Mouse (Mus musculus): ENCODE results near the gene Tnk1.

- TF ChIP-seq CTCF (IDR thresholded peaks at IDR 0.05 in 2 of 3, conservative IDR thresholded peaks at IDR 0.05 in 1 of 3; ENCODE audit: control insufficient read depth in 1 of 3, insufficient read depth in 1 of 3, low read depth in 2 of 3, low read length in 3 of 3, poor library complexity in 1 of 3, severe bottlenecking in 1 of 3) (no peak), GATA1 (IDR thresholded peaks at IDR 0.05; ENCODE audit: low read depth, low read length) (no peak), POLR2A (IDR thresholded peaks at IDR 0.05; ENCODE audit: control insufficient read depth in 1 of 2, insufficient read depth in 1 of 2, low read depth in 1 of 2, low read length in 2 of 2, poor library complexity in 1 of 2) (no peak), CHD2 (IDR thresholded peaks at IDR 0.05; ENCODE audit: low read length) (no peak), SIN3A (IDR thresholded peaks at IDR 0.05; ENCODE audit: low read length) (no peak), ZC3H11A (IDR thresholded peaks at IDR 0.05; ENCODE audit: low read depth, low read length) (no peak), MYC (IDR thresholded peaks at IDR 0.05; ENCODE audit: low read depth, low read length) (no peak), ZNF384 (IDR thresholded peaks at IDR 0.05; ENCODE audit: low read depth, low read length) (no peak)
Observed at GRCm38 (mm10) chr11:69878399-69878798, 19.9 kb upstream of the Tnk1 start.

Measured in MEL (cell line).